Mouse (Mus musculus) CH12.LX (cell line): ENCODE measurements around the gene Mrs2. TPM values are rescaled to one million over a fixed set of nuclear protein-coding genes. Genes with fewer than 3 reads are reported as not detected.

Experiments used
- DNase-seq: peaks from one replicate; pipeline ENCODE4 v3.0.0-alpha.2; 2013; ENCODE audit errors: extremely low read depth
- H3K27ac ChIP-seq: 2 replicates; pipeline ENCODE4 v1.5.1; 2012; ENCODE audit warnings: low read depth, mild to moderate bottlenecking, control low read depth, moderate library complexity; ENCODE audit not compliant: insufficient read depth
- H3K27me3 ChIP-seq: replicated peaks from 2 replicates; pipeline ENCODE3; 2012; ENCODE audit warnings: inconsistent platforms
- H3K36me3 ChIP-seq, 2 experiments: replicated peaks in 1 of 2; 2 replicates each; pipeline versions ENCODE3 to v1.6.1; 2012; ENCODE audit warnings: inconsistent platforms in 1 of 2, low read length in 1 of 2, mild to moderate bottlenecking in 1 of 2, mixed read lengths in 1 of 2, moderate library complexity in 1 of 2; ENCODE audit not compliant: control insufficient read depth in 1 of 2, insufficient read depth in 1 of 2
- H3K4me1 ChIP-seq, 2 experiments: 2 replicates each; pipeline ENCODE4 v1.6.1; 2012; ENCODE audit warnings: inconsistent platforms in 1 of 2, moderate library complexity in 1 of 2; ENCODE audit not compliant: insufficient read depth in 2 of 2, control insufficient read depth in 1 of 2
- H3K4me2 ChIP-seq: 2 replicates; pipeline ENCODE4 v1.6.1; 2012; ENCODE audit warnings: low read depth, mild to moderate bottlenecking, control low read depth; ENCODE audit not compliant: poor library complexity, insufficient read depth, severe bottlenecking
- H3K4me3 ChIP-seq, 3 experiments: fragments of 150-350 bp in 1 of 3; sonication (generic) in 1 of 3; replicated peaks in 1 of 3; 2 replicates each; pipeline versions ENCODE3 to v1.5.1; 2011 to 2012; ENCODE audit warnings: low read depth in 2 of 3, low read length in 2 of 3, mild to moderate bottlenecking in 2 of 3, moderate library complexity in 2 of 3, control low read depth in 1 of 3, improper control_type of control experiment in 1 of 3, inconsistent platforms in 1 of 3, mixed read lengths in 1 of 3; ENCODE audit not compliant: poor library complexity in 1 of 3
- H3K79me2 ChIP-seq: replicated peaks from 2 replicates; pipeline ENCODE4 v1.6.1; 2012; ENCODE audit warnings: mild to moderate bottlenecking, moderate library complexity; ENCODE audit not compliant: control insufficient read depth, poor library complexity, insufficient read depth, severe bottlenecking; ENCODE audit errors: extremely low read depth
- H3K9ac ChIP-seq: 2 replicates; pipeline ENCODE4 v1.6.1; 2012; ENCODE audit warnings: low read depth, mild to moderate bottlenecking, control low read depth, moderate library complexity; ENCODE audit not compliant: insufficient read depth
- H3K9me3 ChIP-seq: replicated peaks from 2 replicates; pipeline ENCODE3; 2012; ENCODE audit warnings: low read length, inconsistent platforms, mixed read lengths
- CHD1 ChIP-seq: IDR thresholded peaks from 2 replicates; pipeline ENCODE4 v1.6.1; 2012; ENCODE audit warnings: low read depth, low read length, improper control_type of control experiment, inconsistent platforms
- CTCF ChIP-seq, 2 experiments: IDR thresholded peaks in 1 of 2; conservative IDR thresholded peaks in 1 of 2; 2 replicates each; pipeline ENCODE4 v1.5.1; 2011 to 2012; ENCODE audit warnings: low read depth in 2 of 2, low read length in 2 of 2, improper control_type of control experiment in 1 of 2, inconsistent platforms in 1 of 2, mild to moderate bottlenecking in 1 of 2, moderate library complexity in 1 of 2
- E2F4 ChIP-seq: IDR thresholded peaks from 2 replicates; pipeline ENCODE4 v1.6.1; 2011; ENCODE audit warnings: low read depth, low read length, improper control_type of control experiment; ENCODE audit not compliant: insufficient replicate concordance
- ELF1 ChIP-seq: IDR thresholded peaks from 2 replicates; pipeline ENCODE4 v1.6.1; 2014; ENCODE audit warnings: low read depth, mild to moderate bottlenecking, inconsistent platforms, low read length, improper control_type of control experiment
- EP300 ChIP-seq: IDR thresholded peaks from 2 replicates; pipeline ENCODE4 v1.6.1; 2011; ENCODE audit warnings: low read length, improper control_type of control experiment
- ETS1 ChIP-seq: conservative IDR thresholded peaks from 2 replicates; pipeline ENCODE4 v1.6.1; 2012; ENCODE audit warnings: low read depth, mild to moderate bottlenecking, inconsistent platforms, low read length, improper control_type of control experiment, moderate library complexity
- HCFC1 ChIP-seq: IDR thresholded peaks from 2 replicates; pipeline ENCODE4 v1.6.1; 2012; ENCODE audit warnings: low read depth, mild to moderate bottlenecking, inconsistent platforms, low read length, improper control_type of control experiment
- JUN ChIP-seq: IDR thresholded peaks from 2 replicates; pipeline ENCODE4 v1.6.1; 2011; ENCODE audit warnings: low read depth, mild to moderate bottlenecking, low read length, improper control_type of control experiment, moderate library complexity; ENCODE audit not compliant: insufficient read depth
- JUND ChIP-seq: conservative IDR thresholded peaks from 2 replicates; pipeline ENCODE4 v1.6.1; 2011; ENCODE audit warnings: low read depth, low read length, improper control_type of control experiment
- MAFK ChIP-seq: IDR thresholded peaks from 2 replicates; pipeline ENCODE4 v1.6.1; 2011; ENCODE audit warnings: low read length, improper control_type of control experiment; ENCODE audit not compliant: insufficient replicate concordance
- MAZ ChIP-seq: IDR thresholded peaks from 2 replicates; pipeline ENCODE4 v1.6.1; 2012; ENCODE audit warnings: low read depth, mild to moderate bottlenecking, inconsistent platforms, low read length, improper control_type of control experiment, moderate library complexity
- MEF2A ChIP-seq: IDR thresholded peaks from 2 replicates; pipeline ENCODE4 v1.6.1; 2014; ENCODE audit warnings: low read depth, mild to moderate bottlenecking, inconsistent platforms, low read length, improper control_type of control experiment, borderline replicate concordance
- MYC ChIP-seq: IDR thresholded peaks from 2 replicates; pipeline ENCODE4 v1.6.1; 2011; ENCODE audit warnings: low read depth, mild to moderate bottlenecking, improper control_type of control experiment, low read length
- NELFE ChIP-seq: IDR thresholded peaks from 2 replicates; pipeline ENCODE4 v1.6.1; 2011; ENCODE audit warnings: low read depth, low read length, improper control_type of control experiment
- POLR2A ChIP-seq: IDR thresholded peaks from 2 replicates; pipeline ENCODE4 v1.6.1; 2011; ENCODE audit warnings: low read depth, mild to moderate bottlenecking, improper control_type of control experiment, low read length
- RAD21 ChIP-seq: IDR thresholded peaks from 2 replicates; pipeline ENCODE4 v1.6.1; 2011; ENCODE audit warnings: low read depth, mild to moderate bottlenecking, low read length, improper control_type of control experiment, moderate library complexity
- SIN3A ChIP-seq: IDR thresholded peaks from 2 replicates; pipeline ENCODE4 v1.6.1; 2012; ENCODE audit warnings: low read length, improper control_type of control experiment, inconsistent platforms
- SMC3 ChIP-seq: IDR thresholded peaks from 2 replicates; pipeline ENCODE4 v1.6.1; 2011; ENCODE audit warnings: low read depth, low read length, improper control_type of control experiment
- TBP ChIP-seq: conservative IDR thresholded peaks from 2 replicates; pipeline ENCODE4 v1.6.1; 2011; ENCODE audit warnings: low read depth, low read length, improper control_type of control experiment
- UBTF ChIP-seq: IDR thresholded peaks from 2 replicates; pipeline ENCODE4 v1.6.1; 2012; ENCODE audit warnings: low read depth, mild to moderate bottlenecking, inconsistent platforms, low read length, improper control_type of control experiment, moderate library complexity
- ZC3H11A ChIP-seq: IDR thresholded peaks from 2 replicates; pipeline ENCODE4 v1.6.1; 2012; ENCODE audit warnings: low read depth, mild to moderate bottlenecking, inconsistent platforms, low read length, improper control_type of control experiment
- ZKSCAN1 ChIP-seq: IDR thresholded peaks from 2 replicates; pipeline ENCODE4 v1.6.1; 2012; ENCODE audit warnings: low read depth, inconsistent platforms, low read length, improper control_type of control experiment, borderline replicate concordance
- ZNF384 ChIP-seq: IDR thresholded peaks from 2 replicates; pipeline ENCODE4 v1.6.1; 2012; ENCODE audit warnings: low read depth, low read length, improper control_type of control experiment, inconsistent platforms
- dilution Hi-C: fragments of 300-500 bp; cut with MboI; formaldehyde crosslinking; loops from 2 replicates; pipeline ENCODE4 v1.14.3; 2020; ENCODE audit warnings: low sequenced_read_pairs; ENCODE audit not compliant: extremely low pct_unique_long_range_greater_than_20kb, extremely low pct_ligation_motif_present
- in situ Hi-C: fragments of 300-500 bp; cut with MboI; formaldehyde crosslinking; loops from 3 replicates; pipeline ENCODE4 v1.14.3; 2019; ENCODE audit warnings: low sequenced_read_pairs, low pct_ligation_motif_present, low pct_unique_long_range_greater_than_20kb, mixed read lengths
- polyA plus RNA-seq: library from polyadenylated mRNA; unstranded; fragments of >175 nt; gene quantifications from 2 replicates; pipeline ENCODE4 v1.2.1, GENCODE M21; 2012; ENCODE audit warnings: low read depth; ENCODE audit not compliant: insufficient read length
- total RNA-seq, 2 experiments: library from RNA; depleted of rRNA; stranded (reverse); fragments of 300-350 nt in 1 of 2; fragments of >200 nt in 1 of 2; gene quantifications; 2 replicates each; pipeline ENCODE4 v1.2.3; 2012 to 2014

Gene Mrs2
- total and polyA plus RNA-seq, 3 experiments = 12.1 to 29.5 (median 12.6) TPM

- peak; percentile 53 for DNase-seq
- H3K36me3 ChIP-seq = no peaks in the 10 kb centered on the region
- in situ Hi-C loops = loop anchor here (5.0 kb wide), 1 partner anchor 93 kb away; no protein-coding TSS in a partner anchor
- dilution Hi-C loops = no loop called here
- H3K79me2 ChIP-seq = no peaks in the 10 kb centered on the region
- H3K9me3 ChIP-seq = no peaks in the 10 kb centered on the region
- H3K4me2 ChIP-seq = peak overlapping the region; percentile 58; the same call in 1 of the 2 replicates
- H3K27me3 ChIP-seq = no peaks in the 10 kb centered on the region
- H3K4me1 ChIP-seq = 0 out of 4 replicates have a peak, but pooled peaks cover 0 to 4% of the 10 kb centered on the region in 2 experiments
- no peak for TF ChIP-seq EP300
- TF ChIP-seq SIN3A = no peak
- TF ChIP-seq ETS1 = no peak
- TF ChIP-seq POLR2A = no peak
- TF ChIP-seq CTCF (conservative IDR thresholded peaks at IDR 0.05 in 1 of 2, IDR thresholded peaks at IDR 0.05 in 1 of 2; ENCODE audit: low read depth in 2 of 2, low read length in 2 of 2) = peak in 1 of 2 experiments; percentile 69; a peak in 2 of 4 replicates
- no peak for TF ChIP-seq HCFC1
- no peak for TF ChIP-seq JUN
- TF ChIP-seq MYC = no peak
- no peak for TF ChIP-seq JUND
- no peak for TF ChIP-seq ZKSCAN1
- TF ChIP-seq SMC3 = peak; percentile 63
- no peak for TF ChIP-seq CHD1
- peak; percentile 96 for TF ChIP-seq ZNF384
- no peak for TF ChIP-seq MAFK
- TF ChIP-seq RAD21 = peak; percentile 39
- H3K4me3 ChIP-seq = no peak overlapping the region
- no peak overlapping the region for H3K9ac ChIP-seq
- H3K27ac ChIP-seq = no peak overlapping the region
These were observed 4.5 kb upstream of the Mrs2 start for GRCm38 (mm10) chr13:25024655-25025054.

DNA sequence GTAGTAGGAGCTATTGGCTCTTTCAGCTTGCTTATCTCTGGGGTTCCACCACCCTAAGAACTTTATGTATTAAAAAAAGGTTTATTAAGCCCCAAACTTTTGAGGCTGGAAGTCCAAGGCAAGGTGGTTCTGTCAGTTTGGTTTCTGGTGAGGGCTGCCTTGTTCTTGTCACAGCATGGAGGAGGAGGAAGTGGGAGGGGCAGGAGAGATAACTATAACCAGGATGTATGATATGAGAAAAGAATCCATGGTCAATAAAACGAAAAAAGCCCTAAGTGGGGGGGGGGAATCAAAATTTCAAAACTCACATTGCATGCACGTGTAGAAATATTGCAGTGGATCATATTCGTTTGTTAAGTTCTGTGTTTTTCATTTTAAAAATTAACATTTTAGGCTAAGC lies 3.0 kb upstream of the Mrs2 start:
- DNase-seq = no peak
- peaks cover 8% of the 10 kb centered on the region for H3K79me2 ChIP-seq
- peaks cover 4 to 13% of the 10 kb centered on the region in 2 experiments; a peak in 2 of 4 replicates for H3K4me1 ChIP-seq
- no peak for TF ChIP-seq CHD1
- no peak overlapping the region for H3K27ac ChIP-seq
- no peak overlapping the region for H3K9ac ChIP-seq
- no peak overlapping the region for H3K4me3 ChIP-seq
- H3K9me3 ChIP-seq = no peaks in the 10 kb centered on the region
- H3K4me2 ChIP-seq = no peak overlapping the region
- dilution Hi-C loops = no loop called here
- H3K36me3 ChIP-seq = peaks cover 0 to 4% of the 10 kb centered on the region in 2 experiments
- no peaks in the 10 kb centered on the region for H3K27me3 ChIP-seq
- in situ Hi-C loops = loop anchor here (5.0 kb wide), 1 partner anchor 94 kb away; no protein-coding TSS in a partner anchor

- H3K9me3 ChIP-seq = no peaks in the 10 kb centered on the region
- no peak for DNase-seq
- no peak overlapping the region for H3K9ac ChIP-seq
- in situ Hi-C loops = loop anchor here (5.0 kb wide), 1 partner anchor 95 kb away; no protein-coding TSS in a partner anchor
- peaks cover 4 to 14% of the 10 kb centered on the region in 2 experiments; a peak in 2 of 4 replicates for H3K4me1 ChIP-seq
- no peak overlapping the region for H3K27ac ChIP-seq
- peaks cover 12% of the 10 kb centered on the region for H3K79me2 ChIP-seq
- TF ChIP-seq EP300 = no peak
- TF ChIP-seq TBP = no peak
- no peak for TF ChIP-seq RAD21
- no peak for TF ChIP-seq ZKSCAN1
- TF ChIP-seq ELF1 = no peak
- no peak for TF ChIP-seq SMC3
- no peak for TF ChIP-seq NELFE
- no peak for TF ChIP-seq UBTF
- no peak for TF ChIP-seq MEF2A
- no peak for TF ChIP-seq SIN3A
- no peak for TF ChIP-seq E2F4
- no peak for TF ChIP-seq MAZ
- no peak for TF ChIP-seq ZC3H11A
- TF ChIP-seq, all 38 proteins: peak for 0
- H3K4me2 ChIP-seq = no peak overlapping the region
- dilution Hi-C loops = no loop called here
- peaks cover under 1 to 10% of the 10 kb centered on the region in 2 experiments for H3K36me3 ChIP-seq
- no peak overlapping the region for H3K4me3 ChIP-seq
- no peaks in the 10 kb centered on the region for H3K27me3 ChIP-seq
These were observed 2.2 kb upstream of the Mrs2 start for GRCm38 (mm10) chr13:25022386-25022785.
